Mouse (Mus musculus) midbrain, embryonic 14.5 days (tissue): Measurements from ENCODE around the gene Fryl. TPM values are rescaled to one million over a fixed set of nuclear protein-coding genes. Genes with fewer than 3 reads are reported as not detected.
A peak's percentile ranks its signal among the peaks of the same experiment; 100 is the strongest.
"Not testable (repeated sequence)": the region's sequence is repeated elsewhere in the genome, so short reads cannot be mapped to it uniquely, and the experiment has no call there.

Source experiments
- ATAC-seq: fragments of 200-750 bp; cut with Nextera tagmentation; 2 replicates; pipeline ENCODE4 v1.8.0; 2017; ENCODE audit warnings: moderate number of reproducible peaks, moderate library complexity; ENCODE audit not compliant: low FRiP score, low TSS enrichment
- DNase-seq: peaks from one replicate; pipeline ENCODE4 v3.0.0-alpha.2; 2015
- H3K27ac ChIP-seq: fragments of 300-500 bp; sonication (generic); replicated peaks from 2 replicates; pipeline ENCODE4 v1.5.1; 2014; ENCODE audit warnings: mild to moderate bottlenecking, low read depth, low read length, moderate library complexity
- H3K27me3 ChIP-seq: fragments of 300-500 bp; sonication (generic); 2 replicates; pipeline ENCODE4 v1.6.1; 2014; ENCODE audit warnings: low read length, control low read depth, mixed read lengths; ENCODE audit not compliant: control insufficient read depth, insufficient read depth
- H3K36me3 ChIP-seq: fragments of 300-500 bp; sonication (generic); 2 replicates; pipeline ENCODE4 v1.6.1; 2014; ENCODE audit warnings: low read length, control low read depth; ENCODE audit not compliant: control insufficient read depth, insufficient read depth
- H3K4me1 ChIP-seq: fragments of 300-500 bp; sonication (generic); 2 replicates; pipeline ENCODE4 v1.6.1; 2014; ENCODE audit warnings: mild to moderate bottlenecking, antibody characterized with exemption, low read length, control low read depth; ENCODE audit not compliant: control insufficient read depth, insufficient read depth
- H3K4me2 ChIP-seq: fragments of 300-500 bp; sonication (generic); 2 replicates; pipeline ENCODE4 v1.6.1; 2014; ENCODE audit warnings: mild to moderate bottlenecking, low read length, moderate library complexity
- H3K4me3 ChIP-seq: fragments of 300-500 bp; sonication (generic); replicated peaks from 2 replicates; pipeline ENCODE4 v1.5.1; 2014; ENCODE audit warnings: low read depth, low read length
- H3K9ac ChIP-seq: fragments of 300-500 bp; sonication (generic); replicated peaks from 2 replicates; pipeline ENCODE4 v1.6.1; 2014; ENCODE audit warnings: mild to moderate bottlenecking, low read length, moderate library complexity
- H3K9me3 ChIP-seq: fragments of 300-500 bp; sonication (generic); 2 replicates; pipeline ENCODE4 v1.6.1; 2016; ENCODE audit warnings: low read length, control low read depth, mixed read lengths; ENCODE audit not compliant: control insufficient read depth
- WGBS: fragments of 180-500 bp; shearing (Covaris S2); extraction: QIAGEN DNeasy Blood & Tissue Kit; methylation state at CpG from one replicate; pipeline ENCODE4 v1.1.7; 2014; 5-methylcytosine and 5-hydroxymethylcytosine counted together
- polyA plus RNA-seq: library from polyadenylated mRNA; unstranded; fragments of >200 nt; fragmentation: Nextera tagmentation; extraction: Ambion mirVana; gene quantifications from 2 replicates; pipeline ENCODE4 v1.2.1, GENCODE M21; 2014

Fryl gene
- polyA plus RNA-seq, 1 experiment from 2014 or later = 48.5 TPM

GRCm38 (mm10) chr5:73012884-73013610, 243.4 kb downstream of the Fryl start:
- ATAC-seq = peak; percentile 40; the same call in 1 of the 2 replicates
- H3K4me2 ChIP-seq = peak overlapping the region; percentile 61
- H3K4me3 ChIP-seq = peak overlapping the region; percentile 34
- 23% methylated on average over 25 of the region's 27 CpGs for WGBS
- H3K27me3 ChIP-seq, H3K27ac ChIP-seq, H3K36me3 ChIP-seq, H3K9ac ChIP-seq, H3K4me1 ChIP-seq, H3K9me3 ChIP-seq: not testable (repeated sequence)
- DNase-seq = peak; percentile 46

DNA sequence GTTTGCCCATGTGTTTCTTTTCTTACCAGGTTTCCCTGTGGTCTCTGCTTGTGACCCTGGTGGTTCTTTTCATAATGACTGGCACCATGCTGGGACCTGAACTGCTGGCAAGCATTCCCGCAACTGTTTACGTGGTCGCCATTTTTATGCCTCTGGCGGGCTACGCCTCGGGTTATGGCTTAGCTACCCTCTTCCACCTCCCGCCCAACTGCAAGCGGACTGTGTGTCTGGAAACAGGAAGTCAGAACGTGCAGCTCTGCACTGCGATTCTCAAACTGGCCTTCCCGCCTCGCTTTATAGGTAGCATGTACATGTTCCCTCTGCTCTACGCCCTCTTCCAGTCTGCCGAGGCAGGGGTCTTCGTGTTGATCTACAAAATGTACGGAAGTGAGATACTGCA, 244.6 kb downstream of the Fryl start:
- not testable (repeated sequence) for H3K9me3 ChIP-seq, H3K4me1 ChIP-seq, DNase-seq, ATAC-seq, H3K4me2 ChIP-seq, H3K9ac ChIP-seq, H3K4me3 ChIP-seq, H3K27ac ChIP-seq, H3K36me3 ChIP-seq
- whole genome bisulfite sequencing = 96% methylated on average over 15 of the region's 16 CpGs
- H3K27me3 ChIP-seq = peaks cover 11% of the 10 kb centered on the region

DNA sequence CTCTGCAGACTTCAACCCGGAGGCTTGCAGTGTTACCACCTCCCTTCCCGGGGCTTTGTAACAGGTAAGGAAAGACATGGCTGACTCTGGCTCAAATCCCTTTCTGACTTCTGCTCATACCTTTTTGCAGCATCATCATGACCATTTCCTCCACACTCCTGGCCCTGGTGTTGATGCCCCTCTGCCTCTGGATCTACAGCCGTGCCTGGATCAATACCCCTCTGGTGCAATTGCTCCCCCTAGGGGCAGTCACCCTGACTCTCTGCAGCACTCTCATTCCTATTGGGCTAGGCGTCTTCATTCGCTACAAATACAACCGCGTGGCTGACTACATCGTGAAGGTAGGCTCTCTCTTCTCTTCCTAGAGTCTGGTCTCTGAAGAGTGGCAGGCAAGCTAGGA, 248.2 kb downstream of the Fryl start:
- WGBS = 41% methylated on average over 8 of the region's 8 CpGs
- not testable (repeated sequence) for ATAC-seq, H3K27me3 ChIP-seq, H3K9ac ChIP-seq, H3K27ac ChIP-seq, H3K4me1 ChIP-seq, H3K4me3 ChIP-seq, H3K36me3 ChIP-seq, H3K4me2 ChIP-seq, DNase-seq, H3K9me3 ChIP-seq

DNA sequence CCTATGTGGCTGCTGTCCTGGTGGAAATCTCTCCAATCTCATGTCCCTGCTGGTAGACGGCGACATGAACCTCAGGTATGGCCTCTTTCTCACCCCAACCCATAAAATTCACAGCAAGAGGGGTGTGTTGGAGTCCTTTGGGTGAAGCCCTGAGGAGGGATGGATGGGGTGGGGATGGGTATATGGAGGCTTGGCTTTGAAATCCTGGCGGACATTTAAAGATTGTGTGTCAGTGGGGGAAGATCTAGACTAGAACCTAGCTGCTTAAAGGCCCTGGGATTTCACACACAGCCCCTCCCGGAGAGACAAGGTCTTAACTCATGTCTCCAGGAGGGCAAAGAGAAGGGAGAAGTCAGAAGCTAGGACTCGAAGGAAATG, 248.8 kb downstream of the Fryl start:
- 0 out of 2 replicates have a peak, but pooled peaks have one; percentile 1 for ATAC-seq
- no peaks in the 10 kb centered on the region for H3K36me3 ChIP-seq
- H3K4me3 ChIP-seq = peak overlapping the region; percentile 42
- H3K4me2 ChIP-seq = peak overlapping the region; percentile 63
- H3K9ac ChIP-seq = peak overlapping the region; percentile 49
- H3K27ac ChIP-seq = 0 out of 2 replicates have a peak overlapping the region, but pooled peaks have one; percentile 20
- H3K4me1 ChIP-seq = 0 out of 2 replicates have a peak, but pooled peaks cover 4% of the 10 kb centered on the region
- H3K9me3 ChIP-seq = no peaks in the 10 kb centered on the region
- WGBS = 42% methylated on average over 5 of the region's 5 CpGs
- no peak for DNase-seq
- H3K27me3 ChIP-seq = peaks cover 6% of the 10 kb centered on the region

GRCm38 (mm10) chr5:73006784-73007581, 249.4 kb downstream of the Fryl start, which contains the start of gene Slc10a4:
TSS of gene Slc10a4 (plus strand) at chr5:73006883.
- ATAC-seq = peak; percentile 90
- peak within 1 kb of the TSS; percentile 42 for H3K4me3 ChIP-seq
- H3K36me3 ChIP-seq = no peaks in the 10 kb centered on the region
- H3K4me2 ChIP-seq = peak within 1 kb of the TSS; percentile 63
- 0 out of 2 replicates have a peak within 1 kb of the TSS, but pooled peaks have one; percentile 41 for H3K27ac ChIP-seq
- H3K27me3 ChIP-seq = peaks cover 6% of the 10 kb centered on the region
- 6% methylated on average over 65 of the region's 65 CpGs for WGBS
- peak; percentile 64 for DNase-seq
- peak within 1 kb of the TSS; percentile 49 for H3K9ac ChIP-seq
- 0 out of 2 replicates have a peak, but pooled peaks cover 4% of the 10 kb centered on the region for H3K4me1 ChIP-seq
- no peaks in the 10 kb centered on the region for H3K9me3 ChIP-seq

- Histone ChIP-seq H3K27ac (no peak overlapping the region), H3K27me3 (peaks cover 6% of the 10 kb centered on the region), H3K36me3 (no peaks in the 10 kb centered on the region), H3K9me3 (no peaks in the 10 kb centered on the region), H3K4me3 (no peak overlapping the region), H3K4me1 (0 out of 2 replicates have a peak, but pooled peaks cover 4% of the 10 kb centered on the region), H3K9ac (no peak overlapping the region), H3K4me2 (no peak overlapping the region)
- ATAC-seq = no peak
- WGBS = 93% methylated on average over 5 of the region's 5 CpGs
- no peak for DNase-seq
Observed at GRCm38 (mm10) chr5:73004046-73004445, 252.4 kb downstream of the Fryl start.

DNA sequence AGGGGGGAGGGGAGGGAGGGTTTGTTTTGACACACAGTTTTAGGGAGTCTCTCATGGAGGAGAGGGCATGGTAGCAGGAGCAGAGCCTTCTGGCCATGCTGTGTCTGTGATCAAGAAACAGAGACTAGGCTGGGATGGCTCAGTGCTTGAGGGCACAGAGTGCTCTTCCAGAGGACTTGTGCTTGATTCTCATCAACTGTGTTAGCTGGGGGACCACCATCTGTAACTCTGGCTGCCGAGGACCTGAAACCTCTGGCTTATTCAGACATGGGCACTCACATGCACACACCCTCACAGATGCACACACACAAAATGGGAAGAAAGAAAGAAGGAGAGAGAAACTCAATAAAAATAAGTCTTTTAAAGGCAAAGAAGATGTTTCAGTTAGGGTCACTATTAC, 257.9 kb downstream of the Fryl start:
- WGBS = 89% methylated on average over 1 of the region's 1 CpGs
- H3K4me3 ChIP-seq, H3K4me2 ChIP-seq: not testable (repeated sequence)

GRCm38 (mm10) chr5:72995379-72995778, 261.0 kb downstream of the Fryl start:
- 0 out of 2 replicates have a peak overlapping the region, but pooled peaks have one; percentile 45 for H3K27ac ChIP-seq
- H3K4me2 ChIP-seq = peak overlapping the region; percentile 20; the same call in 1 of the 2 replicates
- 18% methylated on average over 10 of the region's 10 CpGs for WGBS
- H3K36me3 ChIP-seq = no peaks in the 10 kb centered on the region
- 0 out of 2 replicates have a peak, but pooled peaks cover 6% of the 10 kb centered on the region for H3K4me1 ChIP-seq
- DNase-seq (peak; percentile 47), ATAC-seq (no peak)
- no peaks in the 10 kb centered on the region for H3K27me3 ChIP-seq
- H3K9me3 ChIP-seq = no peaks in the 10 kb centered on the region
- H3K9ac ChIP-seq = no peak overlapping the region
- H3K4me3 ChIP-seq = no peak overlapping the region

More for the DNA sequence above, 257.9 kb downstream of the Fryl start:
- not testable (repeated sequence) for H3K9ac ChIP-seq, H3K4me1 ChIP-seq, DNase-seq, H3K27me3 ChIP-seq, H3K9me3 ChIP-seq, H3K27ac ChIP-seq, H3K36me3 ChIP-seq, ATAC-seq
